Mouse (Mus musculus) limb, embryonic 12.5 days (tissue): Measurements from ENCODE around the gene Timeless. TPM values are rescaled to one million over a fixed set of nuclear protein-coding genes. Genes with fewer than 3 reads are reported as not detected.
"Not testable (repeated sequence)": the region's sequence is repeated elsewhere in the genome, so short reads cannot be mapped to it uniquely, and the experiment has no call there.

Experiments used
- ATAC-seq: fragments of 200-750 bp; cut with Nextera tagmentation; 2 replicates; pipeline ENCODE4 v1.8.0; 2017; ENCODE audit warnings: low read depth, moderate TSS enrichment; ENCODE audit not compliant: insufficient number of reproducible peaks, insufficient read depth, low FRiP score, low TSS enrichment
- H3K27ac ChIP-seq: fragments of 300-500 bp; sonication (generic); 2 replicates; pipeline ENCODE4 v1.5.1; 2016; ENCODE audit warnings: mild to moderate bottlenecking, moderate library complexity
- H3K27me3 ChIP-seq: fragments of 300-500 bp; sonication (generic); 2 replicates; pipeline ENCODE4 v1.6.1; 2016; ENCODE audit warnings: mild to moderate bottlenecking, moderate library complexity
- H3K36me3 ChIP-seq: fragments of 300-500 bp; sonication (generic); 2 replicates; pipeline ENCODE4 v1.6.1; 2016; ENCODE audit warnings: mild to moderate bottlenecking, moderate library complexity
- H3K4me1 ChIP-seq: fragments of 300-500 bp; sonication (generic); replicated peaks from 2 replicates; pipeline ENCODE4 v1.6.1; 2016
- H3K4me2 ChIP-seq: fragments of 300-500 bp; sonication (generic); 2 replicates; pipeline ENCODE4 v1.6.1; 2016; ENCODE audit warnings: mild to moderate bottlenecking, moderate library complexity
- H3K4me3 ChIP-seq: fragments of 300-500 bp; sonication (generic); replicated peaks from 2 replicates; pipeline ENCODE4 v1.5.1; 2016; ENCODE audit warnings: mild to moderate bottlenecking
- H3K9ac ChIP-seq: fragments of 300-500 bp; sonication (generic); replicated peaks from 2 replicates; pipeline ENCODE4 v1.6.1; 2016; ENCODE audit warnings: mild to moderate bottlenecking, moderate library complexity
- H3K9me3 ChIP-seq: fragments of 300-500 bp; sonication (generic); 2 replicates; pipeline ENCODE4 v1.6.1; 2016; ENCODE audit warnings: mild to moderate bottlenecking, moderate library complexity
- WGBS: fragments of 180-500 bp; shearing (Covaris S2); methylation state at CpG from one replicate; pipeline ENCODE4 v1.1.7; 2016; 5-methylcytosine and 5-hydroxymethylcytosine counted together
- polyA plus RNA-seq: library from polyadenylated mRNA; unstranded; fragments of >200 nt; fragmentation: Nextera tagmentation; extraction: Ambion mirVana; gene quantifications from 2 replicates; pipeline ENCODE4 v1.2.1, GENCODE M21; 2016

Gene Timeless
- polyA plus RNA-seq: 103 and 108 TPM in 2 replicates

DNA sequence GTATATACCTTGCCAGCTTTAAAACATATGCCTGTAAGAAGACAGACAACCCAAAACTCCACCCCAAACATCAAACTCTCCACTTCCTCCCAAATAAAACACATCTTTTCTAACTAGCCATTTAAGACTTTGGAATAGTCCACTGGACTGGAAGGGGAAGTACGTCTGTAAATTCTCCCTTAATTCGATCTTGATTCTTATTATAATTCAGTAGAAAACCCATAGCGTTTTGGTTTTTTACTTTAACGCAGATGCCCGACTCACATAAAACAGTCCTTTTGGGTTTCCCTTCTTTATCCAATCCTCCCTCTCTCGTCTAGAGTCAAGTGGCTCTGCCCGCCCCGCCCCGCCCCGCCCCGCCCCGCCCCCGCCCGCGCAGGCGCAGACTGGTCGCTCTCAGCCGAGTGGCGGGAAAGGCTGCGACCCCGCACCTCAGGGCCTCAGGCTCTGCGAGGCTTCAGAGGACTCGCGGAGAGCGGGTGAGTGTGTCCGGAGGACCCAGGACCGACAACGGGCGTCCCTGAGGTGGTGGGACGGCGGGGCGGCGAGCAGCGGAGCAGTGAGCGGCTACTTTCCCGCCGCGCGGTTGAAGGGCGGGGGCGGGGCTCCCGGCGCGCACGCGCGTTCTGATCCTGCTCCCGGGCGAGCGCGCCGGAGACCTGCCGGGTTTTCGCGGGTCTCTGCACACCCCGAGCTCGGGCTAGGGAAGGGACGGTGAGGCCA is at the start of gene Timeless:
Timeless (plus strand) TSS at position 369 of the 723 bp plus-strand sequence.
- under 1% methylated on average over 58 of the region's 58 CpGs for WGBS
- Histone ChIP-seq H3K27ac (peak within 1 kb of the TSS; percentile 97), H3K27me3 (no peaks in the 10 kb centered on the region), H3K9ac (peak within 1 kb of the TSS; percentile 82), H3K36me3 (peaks cover 11% of the 10 kb centered on the region), H3K9me3 (no peaks in the 10 kb centered on the region), H3K4me3 (peak within 1 kb of the TSS; percentile 79), H3K4me2 (peak within 1 kb of the TSS; percentile 65), H3K4me1 (peaks cover 37% of the 10 kb centered on the region)
- peak; percentile 87 for ATAC-seq

- Histone ChIP-seq H3K27ac (no peak overlapping the region), H3K9me3 (no peaks in the 10 kb centered on the region), H3K4me3 (no peak overlapping the region), H3K27me3 (no peaks in the 10 kb centered on the region), H3K4me2 (no peak overlapping the region), H3K9ac (no peak overlapping the region), H3K36me3 (no peaks in the 10 kb centered on the region), H3K4me1 (peaks cover 9% of the 10 kb centered on the region)
- no peak for ATAC-seq
- 88% methylated on average over 2 of the region's 2 CpGs for WGBS
Measured at GRCm38 (mm10) chr10:128184296-128184695, 47.6 kb upstream of the Timeless start.

DNA sequence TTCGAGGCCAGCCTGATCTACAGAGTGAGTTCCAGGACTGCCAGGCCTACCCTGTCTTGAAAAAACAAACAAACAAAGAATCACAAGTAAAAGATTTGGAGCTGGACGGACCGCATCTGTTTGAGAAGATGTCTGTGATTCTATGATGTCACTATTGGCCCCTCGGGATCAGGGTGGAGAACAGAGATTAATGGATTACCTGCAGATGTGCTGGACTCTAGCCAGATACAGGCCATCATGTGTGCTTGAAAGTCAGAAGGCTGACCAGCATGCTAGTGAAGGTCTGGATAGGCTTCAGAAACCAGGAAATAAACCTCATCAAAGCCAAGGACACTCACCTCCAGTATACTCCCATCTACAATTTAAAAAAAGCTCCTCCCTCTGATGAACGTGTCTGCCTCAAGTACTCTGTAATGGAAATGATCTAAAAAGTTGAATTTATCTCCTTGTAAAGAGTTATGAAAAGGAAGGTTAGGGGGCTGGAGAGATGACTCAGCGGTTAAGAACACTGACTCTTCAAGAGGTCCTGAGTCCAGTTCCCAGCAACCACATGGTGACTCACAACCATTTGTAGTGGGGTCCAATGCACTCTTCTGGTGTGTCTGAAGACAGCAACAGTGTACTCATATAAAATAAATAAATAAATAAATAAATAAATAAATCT is 46.5 kb upstream of the Timeless start:
- H3K9me3 ChIP-seq: no peaks in the 10 kb centered on the region
- 73% methylated on average over 6 of the region's 6 CpGs for WGBS
- H3K27me3 ChIP-seq: no peaks in the 10 kb centered on the region
- ATAC-seq: no peak
- H3K4me1 ChIP-seq: no peaks in the 10 kb centered on the region
- H3K9ac ChIP-seq: no peak overlapping the region
- H3K36me3 ChIP-seq: no peaks in the 10 kb centered on the region
- no peak overlapping the region for H3K4me3 ChIP-seq
- no peak overlapping the region for H3K4me2 ChIP-seq
- H3K27ac ChIP-seq: no peak overlapping the region

DNA sequence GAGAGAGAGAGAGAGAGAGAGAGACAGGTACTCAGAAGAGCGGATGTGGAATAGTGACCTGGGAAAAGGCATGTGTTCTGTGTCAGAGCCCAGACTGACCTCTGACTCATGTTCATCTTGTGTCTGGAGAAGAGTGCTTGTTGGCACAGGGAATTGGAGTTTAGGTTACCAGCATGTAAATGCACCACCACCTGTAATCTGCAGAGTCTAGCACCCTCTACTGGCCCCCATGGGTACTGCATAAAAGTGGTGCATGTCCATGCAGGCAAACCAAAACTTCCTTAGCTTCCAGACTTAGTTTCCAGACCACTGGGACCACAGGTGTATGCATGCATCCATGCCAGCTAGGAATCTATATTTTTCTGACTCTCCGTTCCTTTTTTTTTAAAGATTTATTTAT is 45.9 kb upstream of the Timeless start:
- H3K9me3 ChIP-seq: no peaks in the 10 kb centered on the region
- no peaks in the 10 kb centered on the region for H3K36me3 ChIP-seq
- 48% methylated on average over 2 of the region's 2 CpGs for WGBS
- H3K4me3 ChIP-seq: no peak overlapping the region
- H3K4me2 ChIP-seq: no peak overlapping the region
- no peak overlapping the region for H3K27ac ChIP-seq
- H3K27me3 ChIP-seq: no peaks in the 10 kb centered on the region
- H3K4me1 ChIP-seq: no peaks in the 10 kb centered on the region
- no peak for ATAC-seq
- no peak overlapping the region for H3K9ac ChIP-seq

DNA sequence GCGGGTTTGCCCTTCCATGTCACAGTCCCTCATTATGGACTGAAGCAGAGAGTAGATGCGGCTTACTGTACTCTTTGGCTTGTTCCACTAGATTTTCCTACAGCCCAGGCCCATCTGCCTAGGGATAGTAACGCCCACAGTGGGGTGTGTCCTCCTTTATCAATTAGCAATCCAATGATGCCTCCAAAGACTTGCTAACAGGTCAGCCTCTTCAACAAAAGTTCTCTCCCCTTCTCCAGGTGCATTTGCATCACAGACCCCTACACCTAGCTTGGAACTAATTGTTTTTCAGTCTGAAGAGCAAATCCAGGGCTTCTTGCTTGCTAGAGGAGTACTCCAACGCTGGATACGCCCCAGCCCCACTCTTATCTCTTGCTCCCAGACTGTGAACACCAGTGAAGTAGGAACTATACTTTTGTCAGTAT is 44.7 kb upstream of the Timeless start:
- H3K4me2 ChIP-seq: no peak overlapping the region
- no peaks in the 10 kb centered on the region for H3K27me3 ChIP-seq
- H3K4me1 ChIP-seq: no peaks in the 10 kb centered on the region
- no peak overlapping the region for H3K4me3 ChIP-seq
- no peak for ATAC-seq
- no peak overlapping the region for H3K27ac ChIP-seq
- H3K9me3 ChIP-seq: no peaks in the 10 kb centered on the region
- WGBS: 59% methylated on average over 5 of the region's 5 CpGs
- H3K36me3 ChIP-seq: no peaks in the 10 kb centered on the region
- H3K9ac ChIP-seq: no peak overlapping the region

DNA sequence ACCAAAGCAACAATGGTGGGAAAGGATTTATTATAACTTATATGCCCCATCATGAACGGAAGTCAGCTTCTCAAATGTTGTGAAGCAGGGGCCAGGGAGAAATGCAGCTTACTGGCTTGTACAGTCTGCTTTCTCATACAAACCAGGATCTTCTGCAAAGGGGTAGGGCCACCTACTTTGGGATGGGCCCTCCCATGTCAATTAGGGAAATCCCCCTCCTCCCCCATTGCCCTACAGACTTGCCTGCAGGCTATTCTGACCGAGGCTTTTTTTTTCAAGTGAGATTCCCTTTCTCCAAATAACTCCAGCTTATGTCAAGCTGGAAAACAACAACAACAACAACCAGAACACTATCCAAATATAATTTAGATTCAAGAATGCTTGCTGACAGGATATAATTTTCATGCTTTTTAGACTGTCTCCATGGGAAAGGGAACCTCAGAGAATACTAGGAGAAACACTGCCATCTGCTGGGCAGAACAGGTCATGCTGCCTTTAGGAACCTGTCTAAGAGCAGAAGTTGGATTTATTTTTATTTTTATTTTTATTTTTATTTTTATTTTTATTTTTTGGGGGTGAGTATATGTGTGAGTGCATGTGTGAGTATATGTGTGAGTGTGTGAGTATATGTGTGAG is 43.5 kb upstream of the Timeless start:
- H3K9me3 ChIP-seq: no peaks in the 10 kb centered on the region
- H3K4me3 ChIP-seq: no peak overlapping the region
- no peaks in the 10 kb centered on the region for H3K36me3 ChIP-seq
- H3K9ac ChIP-seq: no peak overlapping the region
- H3K4me1 ChIP-seq: no peaks in the 10 kb centered on the region
- ATAC-seq: no peak
- H3K27ac ChIP-seq: no peak overlapping the region
- H3K4me2 ChIP-seq: no peak overlapping the region
- peaks cover 3% of the 10 kb centered on the region; the same call in 1 of the 2 replicates for H3K27me3 ChIP-seq
- WGBS: 46% methylated on average over 2 of the region's 2 CpGs

DNA sequence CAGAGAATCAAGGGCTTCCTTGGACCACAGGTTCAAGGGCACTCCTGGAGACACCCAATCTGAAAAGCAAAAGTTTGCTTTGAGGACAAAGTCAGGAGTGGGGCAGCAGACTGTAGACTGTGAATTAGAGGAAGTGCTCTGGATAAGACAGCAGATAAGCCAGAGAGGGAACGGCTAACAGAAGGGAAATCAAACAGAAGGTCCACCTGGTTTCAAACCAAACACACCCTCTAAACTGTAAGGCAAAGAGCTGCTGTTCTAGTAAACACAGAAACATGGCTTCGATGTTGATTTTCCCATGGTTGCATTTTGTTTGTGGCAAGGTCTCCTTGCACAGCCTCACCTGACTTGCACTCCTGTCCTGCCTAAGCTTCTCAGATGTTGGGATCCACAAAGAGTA is 40.4 kb upstream of the Timeless start:
- H3K9me3 ChIP-seq: no peaks in the 10 kb centered on the region
- ATAC-seq: no peak
- peaks cover 8% of the 10 kb centered on the region for H3K4me1 ChIP-seq
- peaks cover 24% of the 10 kb centered on the region for H3K27me3 ChIP-seq
- H3K4me3 ChIP-seq: no peak overlapping the region
- 80% methylated on average over 2 of the region's 2 CpGs for WGBS
- no peak overlapping the region for H3K27ac ChIP-seq
- H3K4me2 ChIP-seq: no peak overlapping the region
- H3K9ac ChIP-seq: no peak overlapping the region
- no peaks in the 10 kb centered on the region for H3K36me3 ChIP-seq

DNA sequence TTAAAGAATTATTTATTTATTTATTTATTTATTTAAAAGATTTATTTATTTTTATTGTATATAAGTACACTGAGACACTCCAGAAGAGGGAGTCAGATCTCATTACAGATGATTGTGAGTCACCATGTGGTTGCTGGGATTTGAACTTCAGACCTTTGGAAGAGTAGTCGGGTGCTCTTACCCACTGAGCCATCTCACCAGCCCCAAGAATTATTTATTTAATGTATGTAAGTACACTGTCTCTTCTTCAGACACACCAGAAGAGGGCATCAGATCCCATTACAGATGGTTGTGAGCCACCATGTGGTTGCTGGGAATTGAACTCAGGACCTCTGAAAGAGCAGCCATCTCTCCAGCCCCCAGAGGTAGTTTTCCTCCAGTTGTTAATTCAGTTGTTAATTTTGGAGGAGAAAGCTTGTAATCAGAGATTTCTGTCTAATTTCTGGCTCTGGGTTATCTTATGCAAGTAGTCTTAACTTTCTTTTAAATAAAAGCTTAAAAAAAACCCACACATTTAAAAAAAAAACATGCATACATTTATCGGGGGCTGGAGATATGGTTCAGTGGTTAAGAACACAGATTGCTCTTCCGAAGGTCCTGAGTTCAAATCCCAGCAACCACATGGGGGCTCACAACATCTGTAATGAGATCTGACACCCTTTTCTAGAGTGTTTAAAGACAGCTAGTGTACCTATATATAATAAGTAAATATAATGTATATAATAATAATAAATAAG is 39.7 kb upstream of the Timeless start:
- WGBS: 91% methylated on average over 3 of the region's 3 CpGs
- not testable (repeated sequence) for H3K4me2 ChIP-seq, ATAC-seq, H3K36me3 ChIP-seq, H3K4me3 ChIP-seq, H3K27ac ChIP-seq, H3K9me3 ChIP-seq, H3K9ac ChIP-seq, H3K4me1 ChIP-seq
- peaks cover 31% of the 10 kb centered on the region for H3K27me3 ChIP-seq

DNA sequence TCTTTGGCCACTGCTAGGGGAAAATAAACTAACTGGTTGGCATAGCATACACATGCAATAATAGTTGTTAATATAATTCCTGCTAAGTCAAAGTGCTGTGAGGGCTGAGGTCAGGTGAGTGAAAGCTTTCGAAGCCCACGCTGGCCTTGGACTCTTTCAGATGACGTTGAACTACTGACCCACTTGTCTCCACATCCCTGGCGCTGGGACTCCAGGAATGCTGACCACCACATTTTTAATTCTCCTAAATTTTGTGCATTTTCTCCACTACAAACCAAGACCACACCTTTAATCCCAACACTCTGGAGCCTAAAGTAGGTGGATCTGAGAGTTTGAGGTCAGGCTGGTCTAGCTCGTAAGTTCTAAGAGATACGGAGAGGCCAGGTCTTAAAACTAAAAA is 38.8 kb upstream of the Timeless start:
- H3K9ac ChIP-seq: no peak overlapping the region
- no peak overlapping the region for H3K4me3 ChIP-seq
- H3K4me2 ChIP-seq: no peak overlapping the region
- WGBS: 94% methylated on average over 6 of the region's 6 CpGs
- peaks cover 31% of the 10 kb centered on the region for H3K27me3 ChIP-seq
- no peaks in the 10 kb centered on the region for H3K36me3 ChIP-seq
- ATAC-seq: no peak
- H3K27ac ChIP-seq: no peak overlapping the region
- peaks cover 8% of the 10 kb centered on the region for H3K4me1 ChIP-seq
- H3K9me3 ChIP-seq: no peaks in the 10 kb centered on the region

DNA sequence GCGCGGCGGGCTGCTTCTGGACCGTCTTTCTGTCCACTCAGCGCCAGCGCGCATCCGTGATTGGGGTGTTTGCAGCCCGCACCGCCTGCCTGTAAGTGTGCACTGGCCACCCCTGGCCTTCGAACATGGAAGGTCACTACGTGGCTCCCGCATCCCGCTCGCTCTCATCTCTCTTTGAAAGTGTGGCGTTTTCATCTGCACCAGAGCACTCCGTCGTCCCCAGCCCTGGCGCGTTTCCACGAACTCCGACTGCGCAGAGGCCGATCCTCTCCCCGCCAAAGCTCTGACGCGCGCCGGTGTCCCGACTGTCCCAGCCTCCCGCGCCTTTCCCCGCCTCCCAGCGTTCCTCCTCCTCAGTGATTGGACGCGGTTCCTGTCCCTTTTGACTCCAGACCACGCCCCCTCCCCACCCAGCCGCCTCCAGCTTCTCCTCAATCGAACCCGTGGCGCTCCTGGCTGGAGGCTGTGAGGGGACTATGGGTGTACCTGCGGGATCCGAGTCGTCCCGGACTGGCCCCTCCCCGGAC is 37.8 kb upstream of the Timeless start, which contains the start of gene Gls2:
Gls2 (plus strand) TSS at position 434 of the 527 bp plus-strand sequence.
- Histone ChIP-seq H3K9ac (peak within 1 kb of the TSS; percentile 69), H3K4me2 (peak within 1 kb of the TSS; percentile 98), H3K4me1 (peaks cover 8% of the 10 kb centered on the region), H3K4me3 (peak within 1 kb of the TSS; percentile 69), H3K27me3 (peaks cover 31% of the 10 kb centered on the region), H3K36me3 (no peaks in the 10 kb centered on the region), H3K27ac (0 out of 2 replicates have a peak within 1 kb of the TSS, but pooled peaks have one; percentile 37), H3K9me3 (no peaks in the 10 kb centered on the region)
- peak; percentile 96 for ATAC-seq
- WGBS: under 1% methylated on average over 46 of the region's 46 CpGs
